Mouse (Mus musculus): ENCODE data around the gene Plxnd1. TPM values are rescaled to one million over a fixed set of nuclear protein-coding genes. Genes with fewer than 3 reads are reported as not detected.

The Plxnd1 gene
- polyA plus RNA-seq, 1 experiment from 2014 or later = 42.3 TPM

DNA sequence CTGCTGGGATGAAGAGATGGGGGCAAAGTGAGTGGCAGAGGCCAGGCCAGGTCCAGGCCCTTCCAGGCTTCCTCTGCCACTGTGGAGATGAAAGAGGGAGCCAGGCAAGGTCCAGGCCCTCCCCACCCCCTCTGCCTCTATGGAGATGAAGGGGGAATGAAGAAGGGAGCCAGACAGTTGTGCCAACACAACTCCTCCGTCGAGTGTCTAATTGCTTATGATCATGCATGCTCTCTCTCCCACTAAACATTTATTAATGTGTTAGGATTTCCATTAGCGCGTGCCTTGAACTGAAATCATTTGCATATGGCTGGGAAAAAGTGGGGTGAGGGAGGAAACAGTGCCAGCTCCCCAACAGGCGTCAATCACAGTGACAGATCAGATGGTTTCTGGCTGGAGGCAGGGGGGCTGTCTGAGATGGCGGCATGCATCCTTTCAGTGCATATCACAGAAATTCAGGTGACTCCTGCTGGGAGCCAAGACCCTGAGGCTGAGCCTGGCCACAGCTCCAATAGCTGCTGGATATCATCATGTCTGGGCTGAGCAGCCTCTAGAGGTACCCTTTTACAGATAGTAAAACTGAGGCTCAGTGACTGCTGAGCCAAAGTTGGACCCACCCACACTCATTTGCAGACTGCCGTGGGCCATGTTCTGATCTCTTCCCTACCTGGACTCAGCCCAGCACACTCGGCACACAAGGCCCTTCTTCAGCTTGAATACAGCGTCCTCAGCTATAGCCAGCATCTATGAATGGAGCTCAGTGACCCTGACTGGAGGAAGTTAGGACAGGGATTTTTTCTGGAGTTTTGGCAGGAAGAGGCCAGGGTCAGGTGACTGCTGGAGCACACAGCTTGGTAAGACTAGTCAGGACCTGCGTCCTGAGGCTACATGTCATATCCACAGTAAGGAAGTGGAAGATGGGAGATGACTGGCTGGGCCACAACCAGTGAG lies 67.2 kb downstream of the Plxnd1 start:
- Histone ChIP-seq H3K4me2 (ENCODE audit: low read length) (no peak overlapping the region), H3K36me3 (ENCODE audit: insufficient read depth, low read length) (0 out of 2 replicates have a peak, but pooled peaks cover 2% of the 10 kb centered on the region), H3K4me3 (replicated peaks; ENCODE audit: low read depth, low read length) (no peak overlapping the region), H3K9ac (ENCODE audit: low read depth, low read length) (no peak overlapping the region), H3K27ac (no peak overlapping the region), H3K27me3 (ENCODE audit: insufficient read depth, low read length) (no peaks in the 10 kb centered on the region), H3K4me1 (replicated peaks; ENCODE audit: insufficient read depth, low read length) (peaks cover 7% of the 10 kb centered on the region), H3K9me3 (replicated peaks; ENCODE audit: low read length) (no peaks in the 10 kb centered on the region)
- DNase-seq (ENCODE audit: low spot score) (no peak), ATAC-seq (replicated peaks; ENCODE audit: low FRiP score, low read depth) (no peak)
- 74% methylated on average over 10 of the region's 10 CpGs for WGBS
- TF ChIP-seq CTCF (IDR thresholded peaks at IDR 0.05; ENCODE audit: low read depth) = no peak

DNA sequence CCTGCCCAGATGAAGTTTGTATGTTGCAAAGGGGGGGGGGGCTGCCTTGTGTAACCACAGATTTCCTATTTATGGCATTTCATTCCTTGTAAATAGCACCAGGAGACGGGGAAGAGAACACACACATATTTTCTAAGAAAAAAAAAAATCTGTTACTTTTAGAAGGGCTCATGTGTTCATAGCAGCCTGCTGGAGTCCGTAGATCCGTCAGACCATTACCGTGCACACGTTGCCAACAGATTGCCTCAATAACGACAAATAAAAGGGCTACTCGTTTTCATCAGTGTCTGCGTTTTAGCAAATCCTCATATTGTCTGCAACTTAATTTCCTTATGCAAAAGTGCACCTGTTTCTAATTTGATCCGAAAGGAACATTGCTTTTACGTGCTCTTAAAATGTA lies 68.4 kb downstream of the Plxnd1 start:
- Histone ChIP-seq H3K36me3 (ENCODE audit: insufficient read depth, low read length) (0 out of 2 replicates have a peak, but pooled peaks cover 2% of the 10 kb centered on the region), H3K27me3 (ENCODE audit: insufficient read depth, low read length) (no peaks in the 10 kb centered on the region), H3K9me3 (replicated peaks; ENCODE audit: low read length) (no peaks in the 10 kb centered on the region), H3K27ac (no peak overlapping the region), H3K9ac (ENCODE audit: low read depth, low read length) (no peak overlapping the region), H3K4me1 (replicated peaks; ENCODE audit: insufficient read depth, low read length) (peaks cover 7% of the 10 kb centered on the region), H3K4me2 (ENCODE audit: low read length) (no peak overlapping the region), H3K4me3 (replicated peaks; ENCODE audit: low read depth, low read length) (no peak overlapping the region)
- ATAC-seq (replicated peaks; ENCODE audit: low FRiP score, low read depth) = no peak
- TF ChIP-seq CTCF (IDR thresholded peaks at IDR 0.05; ENCODE audit: low read depth) = no peak
- DNase-seq (ENCODE audit: low spot score) = no peak
- WGBS = 83% methylated on average over 10 of the region's 10 CpGs

DNA sequence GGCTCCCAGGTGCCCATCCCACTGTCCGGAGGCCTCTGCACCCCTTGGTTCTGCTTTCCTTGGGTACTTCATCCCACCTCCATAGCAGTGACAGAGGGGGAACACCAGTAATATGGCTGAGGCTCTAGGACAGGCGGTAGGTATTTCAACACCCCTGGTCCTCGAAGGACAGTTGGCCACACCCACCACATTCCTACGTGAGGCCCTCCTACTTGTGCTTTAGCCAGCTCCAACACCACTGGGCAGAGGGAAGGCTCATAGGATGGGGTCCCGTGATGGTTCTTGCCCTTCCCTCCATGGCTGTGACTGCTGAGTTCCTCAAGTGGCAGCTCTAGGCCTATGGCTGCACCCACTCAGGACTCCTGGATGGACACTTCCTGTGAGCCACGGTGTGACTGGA lies 70.0 kb downstream of the Plxnd1 start:
- H3K9ac ChIP-seq (ENCODE audit: low read depth, low read length) = no peak overlapping the region
- no peak overlapping the region for H3K4me3 ChIP-seq (replicated peaks; ENCODE audit: low read depth, low read length)
- H3K27ac ChIP-seq = no peak overlapping the region
- no peaks in the 10 kb centered on the region for H3K27me3 ChIP-seq (ENCODE audit: insufficient read depth, low read length)
- H3K36me3 ChIP-seq (ENCODE audit: insufficient read depth, low read length) = 0 out of 2 replicates have a peak, but pooled peaks cover 2% of the 10 kb centered on the region
- WGBS = 31% methylated on average over 6 of the region's 6 CpGs
- ATAC-seq (replicated peaks; ENCODE audit: low FRiP score, low read depth) = peak; percentile 52; the same call in 1 of the 2 replicates
- TF ChIP-seq CTCF (IDR thresholded peaks at IDR 0.05; ENCODE audit: low read depth) = no peak
- no peak overlapping the region for H3K4me2 ChIP-seq (ENCODE audit: low read length)
- DNase-seq (ENCODE audit: low spot score) = peak; percentile 46
- no peaks in the 10 kb centered on the region for H3K9me3 ChIP-seq (replicated peaks; ENCODE audit: low read length)
- H3K4me1 ChIP-seq (replicated peaks; ENCODE audit: insufficient read depth, low read length) = peaks cover 2% of the 10 kb centered on the region; the same call in 1 of the 2 replicates

DNA sequence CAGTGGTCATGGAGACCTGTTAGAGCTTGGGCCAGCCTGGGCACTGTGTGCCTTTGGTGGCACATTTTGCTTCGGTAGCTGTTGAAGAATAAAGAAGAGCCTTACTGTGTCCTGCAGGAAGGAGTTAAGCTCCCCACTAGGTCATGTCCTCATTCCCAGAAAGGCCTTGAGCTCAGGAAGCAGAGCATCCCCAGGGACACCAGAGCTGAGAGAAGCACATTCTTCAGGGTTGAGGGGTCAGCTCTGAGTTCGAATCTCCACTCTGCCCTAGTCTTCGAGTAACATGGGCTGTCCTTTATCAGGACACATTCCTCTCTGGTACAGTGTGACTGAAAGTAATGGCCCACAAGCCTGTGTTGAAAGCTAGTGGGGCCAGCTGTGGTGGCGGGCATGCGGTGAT lies 74.9 kb downstream of the Plxnd1 start:
- Histone ChIP-seq H3K4me2 (ENCODE audit: low read length) (no peak overlapping the region), H3K4me3 (replicated peaks; ENCODE audit: low read depth, low read length) (no peak overlapping the region), H3K9ac (ENCODE audit: low read depth, low read length) (no peak overlapping the region), H3K36me3 (ENCODE audit: insufficient read depth, low read length) (0 out of 2 replicates have a peak, but pooled peaks cover 6% of the 10 kb centered on the region), H3K9me3 (replicated peaks; ENCODE audit: low read length) (no peaks in the 10 kb centered on the region), H3K4me1 (replicated peaks; ENCODE audit: insufficient read depth, low read length) (peaks cover 3% of the 10 kb centered on the region; the same call in 1 of the 2 replicates), H3K27ac (no peak overlapping the region; the same call in 1 of the 2 replicates), H3K27me3 (ENCODE audit: insufficient read depth, low read length) (no peaks in the 10 kb centered on the region)
- no peak for TF ChIP-seq CTCF (IDR thresholded peaks at IDR 0.05; ENCODE audit: low read depth)
- DNase-seq (ENCODE audit: low spot score) = no peak
- no peak for ATAC-seq (replicated peaks; ENCODE audit: low FRiP score, low read depth)
- WGBS = 79% methylated on average over 5 of the region's 5 CpGs

DNA sequence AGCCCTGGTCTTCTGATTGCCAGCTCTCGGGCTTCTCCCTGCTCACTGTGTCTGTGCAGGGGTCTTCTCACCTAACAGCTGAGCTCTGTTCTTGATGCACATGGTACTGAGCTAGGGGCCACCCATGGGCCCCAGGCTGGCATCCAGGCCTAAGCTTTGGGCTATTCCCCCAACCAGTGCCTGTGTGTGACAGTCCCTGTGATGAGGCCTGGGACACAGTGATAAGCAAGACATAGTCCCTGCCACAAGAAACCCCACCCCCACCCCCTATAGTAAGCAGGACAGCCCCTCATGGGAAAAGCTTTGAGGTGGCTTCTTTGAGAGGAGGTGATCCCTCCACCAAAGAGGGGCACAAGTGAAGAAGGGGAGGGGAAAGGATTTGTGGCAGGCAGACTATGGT lies 76.2 kb downstream of the Plxnd1 start:
- DNase-seq (ENCODE audit: low spot score) = no peak
- Histone ChIP-seq H3K9ac (ENCODE audit: low read depth, low read length) (no peak overlapping the region), H3K4me3 (replicated peaks; ENCODE audit: low read depth, low read length) (no peak overlapping the region), H3K27ac (no peak overlapping the region), H3K9me3 (replicated peaks; ENCODE audit: low read length) (no peaks in the 10 kb centered on the region), H3K4me1 (replicated peaks; ENCODE audit: insufficient read depth, low read length) (peaks cover 3% of the 10 kb centered on the region; the same call in 1 of the 2 replicates), H3K27me3 (ENCODE audit: insufficient read depth, low read length) (no peaks in the 10 kb centered on the region), H3K36me3 (ENCODE audit: insufficient read depth, low read length) (0 out of 2 replicates have a peak, but pooled peaks cover 4% of the 10 kb centered on the region), H3K4me2 (ENCODE audit: low read length) (no peak overlapping the region)
- WGBS = 86% methylated on average over 1 of the region's 1 CpGs
- ATAC-seq (replicated peaks; ENCODE audit: low FRiP score, low read depth) = no peak
- TF ChIP-seq CTCF (IDR thresholded peaks at IDR 0.05; ENCODE audit: low read depth) = no peak

DNA sequence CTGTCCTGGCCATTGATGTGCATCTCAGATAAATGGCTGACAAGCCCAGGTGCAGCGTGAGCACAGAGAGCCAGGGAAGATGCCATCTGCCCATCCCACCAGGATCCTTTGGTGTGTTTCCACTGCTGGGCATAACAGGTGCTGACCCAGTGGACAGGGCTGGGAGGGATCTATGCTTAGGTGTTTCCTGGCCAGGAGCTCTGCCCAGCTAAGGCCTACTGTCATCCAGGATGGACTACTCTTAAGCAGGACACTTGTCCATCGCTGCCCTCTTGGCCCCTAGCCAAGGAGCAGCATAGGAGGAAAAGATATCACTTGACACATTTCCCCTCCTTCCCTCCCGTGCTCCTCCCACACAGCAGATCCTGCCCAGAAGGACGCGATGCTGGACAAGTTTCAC lies 78.2 kb downstream of the Plxnd1 start:
- no peak for TF ChIP-seq CTCF (IDR thresholded peaks at IDR 0.05; ENCODE audit: low read depth)
- H3K9me3 ChIP-seq (replicated peaks; ENCODE audit: low read length) = no peaks in the 10 kb centered on the region
- no peak overlapping the region for H3K27ac ChIP-seq
- no peak overlapping the region for H3K9ac ChIP-seq (ENCODE audit: low read depth, low read length)
- no peak for DNase-seq (ENCODE audit: low spot score)
- ATAC-seq (replicated peaks; ENCODE audit: low FRiP score, low read depth) = no peak
- 40% methylated on average over 5 of the region's 5 CpGs for WGBS
- no peaks in the 10 kb centered on the region for H3K27me3 ChIP-seq (ENCODE audit: insufficient read depth, low read length)
- peaks cover 3% of the 10 kb centered on the region; the same call in 1 of the 2 replicates for H3K4me1 ChIP-seq (replicated peaks; ENCODE audit: insufficient read depth, low read length)
- 0 out of 2 replicates have a peak, but pooled peaks cover 4% of the 10 kb centered on the region for H3K36me3 ChIP-seq (ENCODE audit: insufficient read depth, low read length)
- H3K4me2 ChIP-seq (ENCODE audit: low read length) = no peak overlapping the region
- no peak overlapping the region for H3K4me3 ChIP-seq (replicated peaks; ENCODE audit: low read depth, low read length)

All from kidney, postnatal 0 days (tissue).